Mouse (Mus musculus): ENCODE measurements at regions not wholly inside any gene's neighbourhood (a gene's known extent, or its start where the extent isn't known, plus 50 kb on each side); places are given as distances from the start of the nearest gene placed in this dataset.

GRCm38 (mm10) chr13:97559611-97560385, 200.6 kb downstream of the Gm10260 start:
- DNase-seq (ENCODE audit: low spot score in 2 of 2), result no peak

- DNase-seq (ENCODE audit: low spot score in 2 of 2), result no peak
Observed at GRCm38 (mm10) chr13:97558884-97559283, 201.5 kb downstream of the Gm10260 start.

- DNase-seq (ENCODE audit: low spot score in 2 of 2), result no peak
Observed at GRCm38 (mm10) chr13:97555312-97555711, 205.1 kb downstream of the Gm10260 start.

- DNase-seq (ENCODE audit: low spot score in 2 of 2), result no peak
Observed at GRCm38 (mm10) chr13:97554601-97555000, 205.8 kb downstream of the Gm10260 start.

GRCm38 (mm10) chr13:97552236-97552635, 208.2 kb downstream of the Gm10260 start:
- DNase-seq (ENCODE audit: low spot score in 2 of 2), result no peak

- no peak for DNase-seq (ENCODE audit: low spot score in 2 of 2)
Observed at GRCm38 (mm10) chr13:97550880-97551279, 209.6 kb downstream of the Gm10260 start.

GRCm38 (mm10) chr13:97550172-97550571, 210.3 kb downstream of the Gm10260 start:
- no peak for DNase-seq (ENCODE audit: low spot score in 2 of 2)

- no peak for DNase-seq (ENCODE audit: low spot score in 2 of 2)
Observed at GRCm38 (mm10) chr13:97549384-97549783, 211.0 kb downstream of the Gm10260 start.

GRCm38 (mm10) chr13:97548527-97548977, 211.9 kb downstream of the Gm10260 start:
- peak; percentile 26 to 51 for DNase-seq (ENCODE audit: low spot score in 2 of 2)

- DNase-seq (ENCODE audit: low spot score in 2 of 2), result no peak
Observed at GRCm38 (mm10) chr13:97546936-97547335, 213.5 kb downstream of the Gm10260 start.

GRCm38 (mm10) chr13:97545971-97546454, 214.4 kb downstream of the Gm10260 start:
- peak in 1 of 2 experiments; percentile 5 for DNase-seq (ENCODE audit: low spot score in 2 of 2)

- DNase-seq (ENCODE audit: low spot score in 2 of 2), result no peak
Observed at GRCm38 (mm10) chr13:97539686-97540085, 220.7 kb downstream of the Gm10260 start.

GRCm38 (mm10) chr13:97538441-97538840, 222.0 kb downstream of the Gm10260 start:
- no peak for DNase-seq (ENCODE audit: low spot score in 2 of 2)

GRCm38 (mm10) chr13:97537686-97538085, 222.7 kb downstream of the Gm10260 start:
- no peak for DNase-seq (ENCODE audit: low spot score in 2 of 2)

- DNase-seq (ENCODE audit: low spot score in 2 of 2), result no peak
Observed at GRCm38 (mm10) chr13:97537206-97537605, 223.2 kb downstream of the Gm10260 start.

- no peak for DNase-seq (ENCODE audit: low spot score in 2 of 2)
Observed at GRCm38 (mm10) chr13:97533896-97534666, 226.4 kb downstream of the Gm10260 start.

- DNase-seq (ENCODE audit: low spot score in 2 of 2), result peak in 1 of 2 experiments; percentile 5
Observed at GRCm38 (mm10) chr13:97531181-97531580, 229.3 kb downstream of the Gm10260 start.

- no peak for DNase-seq (ENCODE audit: low spot score in 2 of 2)
Observed at GRCm38 (mm10) chr13:97530570-97530969, 229.9 kb downstream of the Gm10260 start.

- DNase-seq (ENCODE audit: low spot score in 2 of 2), result no peak
Observed at GRCm38 (mm10) chr13:97527958-97528357, 232.5 kb downstream of the Gm10260 start.

GRCm38 (mm10) chr13:97524847-97525434, 235.5 kb downstream of the Gm10260 start:
- DNase-seq (ENCODE audit: low spot score in 2 of 2), result no peak

- DNase-seq (ENCODE audit: low spot score in 2 of 2), result no peak
Observed at GRCm38 (mm10) chr13:97523523-97524412, 236.7 kb downstream of the Gm10260 start.
